Mouse (Mus musculus) liver, adult (tissue): Measurements from ENCODE around the gene Srgap1.

ENCODE experiments used
- GATA4 ChIP-seq: IDR thresholded peaks from 2 replicates; pipeline ENCODE4 v1.6.1; 2014; ENCODE audit warnings: mild to moderate bottlenecking, low read length; ENCODE audit not compliant: insufficient replicate concordance

The Srgap1 gene

GRCm38 (mm10) chr10:121755822-121756221, 291.3 kb downstream of the Srgap1 start:
- TF ChIP-seq GATA4, result no peak

GRCm38 (mm10) chr10:121754237-121754636, 292.9 kb downstream of the Srgap1 start:
- TF ChIP-seq GATA4, result no peak

GRCm38 (mm10) chr10:121750175-121750574, 296.9 kb downstream of the Srgap1 start:
- TF ChIP-seq GATA4, result no peak

GRCm38 (mm10) chr10:121742336-121742735, 304.8 kb downstream of the Srgap1 start:
- TF ChIP-seq GATA4, result no peak

GRCm38 (mm10) chr10:121739548-121740505, 307.3 kb downstream of the Srgap1 start, which contains the start of gene BC048403:
TSS of gene BC048403 (plus strand) at chr10:121739937.
- no peak; the same call in 1 of the 2 replicates for TF ChIP-seq GATA4

GRCm38 (mm10) chr10:121737256-121737655, 309.9 kb downstream of the Srgap1 start:
- TF ChIP-seq GATA4, result no peak

GRCm38 (mm10) chr10:121732542-121732941, 314.6 kb downstream of the Srgap1 start:
- TF ChIP-seq GATA4, result no peak

- no peak for TF ChIP-seq GATA4
Measured at GRCm38 (mm10) chr10:121731048-121731725, 315.9 kb downstream of the Srgap1 start.
